Mouse (Mus musculus): ENCODE data around the gene Hoxd11.

Hoxd11 gene

GRCm38 (mm10) chr2:74659507-74660005 lies 19.8 kb upstream of the Hoxd11 start, which contains the start of gene Evx2:
Gene Evx2 (minus strand): TSS chr2:74659557.
- CTCF ChIA-PET, result interaction anchor here in 2 of 4 experiments (0.9 to 1.5 kb wide), 2 partner anchors 13 to 14 kb away, joined by 4 to 5 read pairs; no protein-coding TSS in a partner anchor
- POLR2A ChIA-PET, result interaction anchor here in 2 of 4 experiments (1.4 to 1.7 kb wide), 2 partner anchors 8 to 12 kb away, joined by 3 to 4 read pairs; partner anchors contain the start of gene Hoxd13 (in 1 of the 2)

DNA sequence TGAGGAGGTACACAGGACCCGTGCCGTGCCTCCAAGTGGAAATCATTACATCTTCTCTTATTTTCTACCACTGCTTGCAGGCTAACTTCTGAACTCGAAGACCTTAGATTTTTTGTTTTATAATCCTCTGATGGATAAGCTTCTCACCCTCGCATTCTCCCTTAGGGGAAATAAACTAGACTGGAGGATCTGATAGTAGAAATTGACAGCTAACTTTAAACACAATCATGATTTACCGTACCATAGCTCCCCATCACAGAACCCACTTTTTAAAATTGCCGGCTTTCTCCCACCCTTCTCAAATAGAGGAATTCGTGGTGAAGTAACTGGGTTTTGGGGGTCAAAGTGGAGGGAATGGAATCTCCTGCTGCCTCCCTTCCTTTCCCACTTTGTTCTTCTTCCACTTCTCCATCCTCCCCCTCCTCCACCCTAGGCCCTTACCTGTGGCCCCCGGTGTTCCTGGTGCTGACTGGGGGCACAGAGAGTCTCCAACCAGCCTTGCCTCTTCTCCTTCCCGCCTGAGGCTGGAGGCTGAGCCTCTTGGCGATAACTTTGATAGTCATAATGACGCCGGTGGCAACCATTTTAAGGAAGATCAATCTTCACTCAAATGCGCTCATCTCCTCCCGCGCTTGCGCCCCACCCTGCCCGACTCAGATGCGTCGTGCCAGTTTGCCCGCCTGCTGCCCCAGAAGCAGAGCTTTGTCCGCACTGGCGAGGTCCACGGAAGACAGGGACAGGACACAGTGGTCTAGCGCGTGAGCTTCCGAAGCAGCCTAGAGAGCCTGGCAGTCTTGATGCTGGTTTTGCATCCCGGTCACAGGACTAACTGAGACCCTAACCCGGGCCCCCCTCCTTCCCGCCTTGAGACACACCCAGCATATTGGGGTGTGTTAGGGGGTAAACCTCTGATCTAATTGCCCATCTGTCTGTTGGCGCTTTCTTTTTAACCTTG lies 18.7 kb upstream of the Hoxd11 start:
- CTCF ChIA-PET, result interaction anchor here (0.5 to 3.6 kb wide), 22 partner anchors 12 to 1088 kb away, joined by 3 to 17 read pairs (median 5); no protein-coding TSS in a partner anchor
- POLR2A ChIA-PET, result interaction anchor here in 1 of 4 experiments (1.0 to 1.5 kb wide), 3 partner anchors 10 to 29 kb away, joined by 3 read pairs; no protein-coding TSS in a partner anchor

- CTCF ChIA-PET, result interaction anchor here (0.5 to 3.6 kb wide), 27 partner anchors 9 to 1101 kb away, joined by 3 to 17 read pairs (median 4); no protein-coding TSS in a partner anchor
- POLR2A ChIA-PET, result interaction anchor here in 1 of 4 experiments (1.3 to 1.5 kb wide), 2 partner anchors 11 to 28 kb away, joined by 3 read pairs; no protein-coding TSS in a partner anchor
Measured at GRCm38 (mm10) chr2:74661685-74662084, 17.7 kb upstream of the Hoxd11 start.

GRCm38 (mm10) chr2:74663291-74663925 lies 15.9 kb upstream of the Hoxd11 start:
- ChIA-PET CTCF (interaction anchor here in 3 of 4 experiments (0.6 to 3.6 kb wide), 6 partner anchors 9 to 1296 kb away, joined by 3 to 17 read pairs (median 4); no protein-coding TSS in a partner anchor), POLR2A (interaction anchor here in 1 of 4 experiments (0.5 kb wide), 1 partner anchor 13 kb away, joined by 3 read pairs; no protein-coding TSS in a partner anchor)

GRCm38 (mm10) chr2:74666411-74666810 lies 12.9 kb upstream of the Hoxd11 start:
- ChIA-PET CTCF (interaction anchor here in 3 of 4 experiments (0.7 to 1.7 kb wide), 4 partner anchors 8 to 701 kb away, joined by 3 to 7 read pairs (median 4); no protein-coding TSS in a partner anchor), POLR2A (interaction anchor here in 1 of 4 experiments (1.5 to 2.0 kb wide), 3 partner anchors 8 to 11 kb away, joined by 3 to 4 read pairs (median 4); partner anchors contain the start of gene Evx2)

DNA sequence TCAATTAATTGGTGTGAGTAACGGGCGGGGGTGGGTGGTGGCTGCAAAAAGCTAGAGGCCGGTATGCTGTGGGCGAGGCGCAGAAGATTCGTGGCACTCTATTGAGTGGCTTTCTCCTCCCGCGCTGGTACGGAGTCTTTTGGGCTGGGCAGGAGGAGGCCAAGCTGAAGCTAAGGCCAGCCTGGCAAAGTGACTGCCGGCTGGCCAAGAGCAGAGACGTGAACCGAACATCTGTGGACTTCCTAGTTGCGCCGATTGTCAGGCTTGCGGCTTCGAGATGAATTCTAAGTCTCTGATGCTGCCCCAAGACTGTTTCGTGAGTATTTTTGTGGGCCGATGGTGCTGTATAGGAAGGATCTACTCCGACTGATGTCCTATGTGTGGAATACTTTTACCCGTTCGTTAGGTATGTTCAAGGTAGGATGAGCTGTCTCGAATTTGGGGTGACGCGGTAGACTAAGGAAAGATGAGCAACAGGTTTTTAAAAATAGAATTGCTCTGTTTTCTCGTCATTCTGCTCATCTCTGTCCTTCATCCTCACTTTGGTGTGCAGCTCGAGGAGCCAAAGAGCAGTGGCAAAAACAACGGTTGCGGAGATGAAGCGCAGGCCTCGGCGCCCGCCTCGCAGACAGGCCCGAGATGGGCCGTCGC lies 12.0 kb upstream of the Hoxd11 start:
- POLR2A ChIA-PET, result interaction anchor here in 3 of 4 experiments (0.6 to 2.0 kb wide), 10 partner anchors 9 to 1480 kb away, joined by 3 to 6 read pairs (median 4); partner anchors contain the start of genes Evx2 (in 1 of the 3) and Hoxd11 (in 1 of the 3)
- CTCF ChIA-PET, result interaction anchor here (0.6 to 1.7 kb wide), 6 partner anchors 9 to 702 kb away, joined by 3 to 10 read pairs (median 4); no protein-coding TSS in a partner anchor

GRCm38 (mm10) chr2:74667842-74668357 lies 11.5 kb upstream of the Hoxd11 start, which contains the start of gene Hoxd13:
Gene Hoxd13 (plus strand): TSS chr2:74668310.
- POLR2A ChIA-PET, result interaction anchor here (0.6 to 2.0 kb wide), 14 partner anchors 9 to 1479 kb away, joined by 3 to 6 read pairs (median 3); partner anchors contain the start of genes Evx2 (in 1 of the 4) and Hoxd11 (in 1 of the 4)
- CTCF ChIA-PET, result interaction anchor here (0.6 to 1.7 kb wide), 4 partner anchors 10 to 281 kb away, joined by 3 to 10 read pairs (median 5); no protein-coding TSS in a partner anchor

- ChIA-PET POLR2A (interaction anchor here in 3 of 4 experiments (0.6 to 2.0 kb wide), 6 partner anchors 10 to 1107 kb away, joined by 3 to 4 read pairs (median 3); partner anchors contain the start of genes Evx2 (in 1 of the 3) and Hoxd11 (in 1 of the 3)), CTCF (no interaction called here)
Measured at GRCm38 (mm10) chr2:74668370-74669229, 10.8 kb upstream of the Hoxd11 start.

DNA sequence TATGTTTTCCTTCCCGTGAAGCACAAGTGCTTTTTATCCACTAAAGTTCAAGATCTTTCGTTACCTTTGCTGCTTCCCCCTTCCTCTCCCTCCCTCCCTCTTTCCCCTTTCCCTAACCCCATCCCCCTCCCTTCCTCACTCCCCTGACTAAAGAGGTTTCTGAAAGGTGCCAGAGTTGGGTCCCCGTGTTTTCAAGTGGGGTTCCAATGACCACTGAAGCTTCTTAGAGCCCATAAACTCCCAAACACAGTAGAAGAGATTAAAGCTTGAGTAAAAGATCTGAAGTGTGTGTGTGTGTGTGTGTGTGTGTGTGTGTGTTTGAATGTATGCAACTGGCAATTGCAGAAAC lies 10.2 kb upstream of the Hoxd11 start:
- ChIA-PET POLR2A (interaction anchor here in 1 of 4 experiments (1.1 kb wide), 1 partner anchor 20 kb away, joined by 3 read pairs; no protein-coding TSS in a partner anchor), CTCF (no interaction called here)

- ChIA-PET CTCF (interaction anchor here in 1 of 4 experiments (1.3 kb wide), 1 partner anchor 12 kb away, joined by 3 read pairs; no protein-coding TSS in a partner anchor), POLR2A (interaction anchor here in 1 of 4 experiments (1.1 kb wide), 1 partner anchor 19 kb away, joined by 3 read pairs; no protein-coding TSS in a partner anchor)
Measured at GRCm38 (mm10) chr2:74669650-74670235, 9.6 kb upstream of the Hoxd11 start.

DNA sequence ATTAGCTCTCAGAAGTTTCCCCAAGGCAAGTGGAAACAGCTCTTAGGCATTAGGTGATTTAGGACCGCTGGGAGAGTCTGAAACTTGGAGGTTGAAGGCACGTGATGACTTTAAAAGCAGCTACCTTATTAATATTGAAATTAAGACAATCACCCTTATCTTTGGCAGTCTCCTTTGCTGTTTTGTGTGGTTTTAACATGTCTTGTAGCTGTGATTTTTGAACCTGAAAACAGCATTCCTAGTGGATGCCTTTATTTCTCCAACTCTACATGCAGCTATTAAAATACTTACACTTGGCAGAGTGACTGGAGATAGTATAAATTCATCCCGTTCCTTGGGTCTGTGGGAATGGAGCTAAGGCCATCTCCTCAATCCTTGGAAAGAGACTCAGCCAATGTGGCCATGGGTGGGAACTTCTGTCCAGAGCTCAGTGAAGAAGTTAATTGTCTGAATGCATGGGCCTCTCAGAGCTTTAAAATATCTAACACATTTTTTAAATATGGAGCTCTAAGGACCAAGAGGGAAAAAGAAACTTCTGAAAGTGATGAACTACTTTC lies 8.6 kb upstream of the Hoxd11 start:
- ChIA-PET CTCF (interaction anchor here in 2 of 4 experiments (0.8 to 1.3 kb wide), 3 partner anchors 9 to 19 kb away, joined by 3 to 5 read pairs (median 3); no protein-coding TSS in a partner anchor), POLR2A (interaction anchor here in 3 of 4 experiments (0.5 to 1.2 kb wide), 4 partner anchors 10 to 1110 kb away, joined by 3 to 5 read pairs (median 3); no protein-coding TSS in a partner anchor)

DNA sequence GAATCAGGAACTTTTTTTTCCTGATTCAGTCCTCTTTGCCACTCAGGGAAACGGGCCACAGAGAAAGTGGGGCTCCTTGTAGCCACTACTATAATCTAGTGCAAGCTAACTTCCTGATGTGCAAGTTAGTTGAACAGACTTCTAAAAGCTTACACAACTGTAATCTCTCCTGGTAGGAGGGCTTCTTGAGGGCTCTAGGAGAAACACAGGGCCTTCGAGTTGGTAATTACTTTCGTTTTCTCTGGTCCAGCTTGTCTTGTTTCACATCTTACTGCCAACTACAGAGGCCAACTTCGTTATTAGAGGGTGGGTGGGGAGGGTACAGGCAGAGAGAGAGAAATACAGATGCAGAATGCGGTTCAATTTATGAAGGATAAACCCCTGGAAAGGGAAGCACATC lies 7.5 kb upstream of the Hoxd11 start:
- ChIA-PET CTCF (interaction anchor here (0.5 to 1.8 kb wide), 11 partner anchors 9 to 706 kb away, joined by 3 to 10 read pairs (median 4); partner anchors contain the start of gene Evx2 (in 1 of the 4)), POLR2A (interaction anchor here in 2 of 4 experiments (0.8 to 1.2 kb wide), 5 partner anchors 10 to 127 kb away, joined by 3 to 4 read pairs (median 3); partner anchors contain the start of gene Evx2 (in 1 of the 2))

- POLR2A ChIA-PET, result interaction anchor here in 3 of 4 experiments (0.6 to 1.3 kb wide), 8 partner anchors 8 to 874 kb away, joined by 3 to 6 read pairs (median 4); no protein-coding TSS in a partner anchor
Measured at GRCm38 (mm10) chr2:74672481-74673362, 6.6 kb upstream of the Hoxd11 start.

More at GRCm38 (mm10) chr2:74672481-74673362, 6.6 kb upstream of the Hoxd11 start:
- CTCF ChIA-PET, result interaction anchor here (0.5 to 1.9 kb wide), 42 partner anchors 9 to 1122 kb away, joined by 3 to 14 read pairs (median 4); partner anchors contain the start of genes Evx2 (in 2 of the 4) and Hoxd10 (in 2 of the 4)

Data from embryonic stem cell, embryonic (primary cell).